Mouse (Mus musculus): ENCODE measurements around the gene Hist1h2ab.

The Hist1h2ab gene

DNA sequence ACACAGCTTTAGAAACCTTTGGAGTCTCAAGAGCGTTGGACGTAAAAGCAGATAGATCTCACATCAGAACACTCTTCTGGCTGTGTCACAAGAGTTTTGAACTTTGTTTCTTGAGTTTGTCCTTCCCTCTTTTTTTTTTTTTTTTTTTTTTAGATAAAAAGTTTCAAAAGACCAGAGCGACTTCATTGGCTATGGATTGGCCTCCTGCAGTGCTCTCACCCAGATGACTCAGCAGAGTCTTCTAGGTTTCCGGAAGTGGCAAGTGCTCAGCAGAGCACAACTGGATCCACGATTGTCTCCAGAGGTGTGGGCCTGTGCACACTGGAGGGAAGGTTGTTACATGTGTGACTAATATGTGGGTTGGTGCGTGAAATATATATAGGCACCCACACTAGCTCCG is 27.4 kb downstream of the Hist1h2ab start:
- no peak for DNase-seq (ENCODE audit: low spot score)

DNA sequence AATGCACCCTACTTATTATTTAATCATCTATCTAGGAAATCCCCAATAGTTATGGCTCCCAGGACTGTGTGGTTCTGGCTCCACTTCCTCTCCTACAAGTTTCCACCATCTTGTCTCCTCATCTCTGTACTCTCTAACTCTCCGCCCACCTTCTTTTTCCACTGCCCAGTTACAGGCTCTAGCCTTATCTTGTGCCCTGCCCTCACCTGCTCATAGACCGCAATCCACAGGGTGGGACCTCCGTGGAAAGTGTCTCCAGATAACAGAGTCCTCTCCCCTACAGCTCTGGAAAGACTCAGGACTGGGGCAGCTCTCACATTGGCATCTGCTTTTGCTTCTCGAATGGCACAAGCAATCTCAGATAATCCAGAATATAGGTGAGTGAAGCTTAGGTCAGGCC is 28.1 kb downstream of the Hist1h2ab start:
- DNase-seq (ENCODE audit: low spot score): no peak

DNA sequence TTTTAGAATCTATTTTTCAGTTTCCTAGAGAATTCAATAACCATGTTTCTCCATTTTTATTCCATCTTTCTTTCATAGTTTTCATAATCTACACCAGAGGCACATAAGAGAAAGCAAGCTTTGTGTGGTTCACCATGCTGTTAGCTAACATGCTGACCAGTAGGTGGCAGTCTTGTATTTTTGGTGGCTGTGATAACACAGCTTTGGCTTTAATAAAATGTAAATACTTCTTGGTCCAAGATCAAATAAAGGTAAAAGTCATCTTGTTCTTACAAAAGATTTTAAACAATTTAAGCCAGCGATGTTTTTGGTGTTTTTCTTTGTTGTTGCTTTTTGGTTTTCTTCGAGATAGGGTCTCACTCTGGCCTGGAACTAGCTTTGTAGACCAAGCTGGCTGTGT is 41.6 kb downstream of the Hist1h2ab start:
- peak; percentile 72 for DNase-seq (ENCODE audit: low spot score)

DNA sequence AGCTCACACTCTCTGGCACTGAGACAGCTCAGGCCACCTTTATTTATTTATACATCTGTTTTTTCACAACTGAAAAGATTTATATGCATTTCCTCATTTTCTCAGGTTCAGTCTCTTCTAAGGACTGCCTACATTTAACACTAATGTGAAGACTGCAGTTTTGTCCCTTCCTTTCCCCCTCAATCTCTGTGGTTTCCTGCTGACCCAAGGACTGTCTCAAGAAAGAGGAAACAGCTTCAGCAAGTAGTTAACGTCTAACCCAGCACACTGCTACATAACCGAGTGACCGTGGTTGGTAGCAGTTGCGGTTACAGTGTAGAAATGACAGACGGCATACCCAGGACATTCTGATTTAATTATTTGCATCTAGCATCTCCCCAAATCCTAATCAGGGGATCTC is 48.5 kb downstream of the Hist1h2ab start:
- DNase-seq (ENCODE audit: low spot score): no peak

All from adipocyte (in vitro differentiated cells).